Mouse (Mus musculus): ENCODE results near the gene Uxs1. TPM values are rescaled to one million over a fixed set of nuclear protein-coding genes. Genes with fewer than 3 reads are reported as not detected.

The Uxs1 gene
- total RNA-seq (2017), result 27.6 and 43.6 TPM in 2 replicates

GRCm38 (mm10) chr1:43827763-43828194 is at the start of gene Uxs1:
Gene Uxs1, minus strand, starts transcription at chr1:43827800.
- peak; percentile 91 to 93 for ATAC-seq (replicated peaks in 1 of 2; ENCODE audit: insufficient read depth in 1 of 2, low FRiP score in 2 of 2, low TSS enrichment in 1 of 2, low read depth in 1 of 2, poor library complexity in 2 of 2, severe bottlenecking in 2 of 2)

- ATAC-seq (replicated peaks in 1 of 2; ENCODE audit: insufficient read depth in 1 of 2, low FRiP score in 2 of 2, low TSS enrichment in 1 of 2, low read depth in 1 of 2, poor library complexity in 2 of 2, severe bottlenecking in 2 of 2), result no peak
These were observed 49.6 kb upstream of the Uxs1 start for GRCm38 (mm10) chr1:43877233-43877632.

- ATAC-seq (replicated peaks in 1 of 2; ENCODE audit: insufficient read depth in 1 of 2, low FRiP score in 2 of 2, low TSS enrichment in 1 of 2, low read depth in 1 of 2, poor library complexity in 2 of 2, severe bottlenecking in 2 of 2), result no peak
These were observed 43.5 kb upstream of the Uxs1 start for GRCm38 (mm10) chr1:43871116-43871515.

DNA sequence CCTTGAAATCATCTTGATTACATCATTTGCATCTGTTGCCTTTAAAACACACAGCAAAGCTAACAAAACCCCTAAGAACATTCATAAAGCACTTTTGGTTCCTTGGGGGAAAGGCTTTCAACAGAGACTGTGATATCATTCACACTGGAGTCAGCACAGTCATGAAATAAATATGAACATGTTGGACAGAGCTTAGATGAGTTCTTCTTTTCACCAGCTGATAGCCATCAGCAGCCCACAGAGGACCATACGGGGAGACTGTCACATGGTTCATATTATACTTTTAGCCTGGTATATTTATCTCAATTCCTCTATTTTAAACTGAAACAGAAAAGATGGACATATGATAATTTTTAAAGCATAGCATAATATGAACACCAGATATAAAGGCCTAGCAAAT is 40.9 kb upstream of the Uxs1 start:
- no peak for ATAC-seq (replicated peaks in 1 of 2; ENCODE audit: insufficient read depth in 1 of 2, low FRiP score in 2 of 2, low TSS enrichment in 1 of 2, low read depth in 1 of 2, poor library complexity in 2 of 2, severe bottlenecking in 2 of 2)

DNA sequence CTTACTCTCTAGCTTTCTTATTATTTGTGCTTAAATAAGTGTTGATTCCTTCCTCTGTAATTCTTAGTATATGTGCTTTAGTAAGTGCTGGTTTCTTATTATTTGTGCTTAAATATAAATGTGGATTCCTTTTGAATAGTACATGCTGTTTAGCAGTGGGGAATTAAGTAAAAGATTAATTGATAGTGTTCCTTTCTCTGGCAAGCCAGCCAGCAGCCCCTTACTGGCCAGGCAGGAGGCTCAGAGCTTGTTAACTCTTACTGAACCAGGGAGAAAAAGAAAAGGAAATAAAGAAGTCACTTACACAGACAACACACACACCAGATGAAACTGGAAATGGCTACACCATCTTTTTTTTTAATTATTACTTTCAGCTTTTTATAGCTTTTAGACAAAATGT is 37.2 kb upstream of the Uxs1 start:
- no peak for ATAC-seq (replicated peaks in 1 of 2; ENCODE audit: insufficient read depth in 1 of 2, low FRiP score in 2 of 2, low TSS enrichment in 1 of 2, low read depth in 1 of 2, poor library complexity in 2 of 2, severe bottlenecking in 2 of 2)

GRCm38 (mm10) chr1:43862614-43863013 is 35.0 kb upstream of the Uxs1 start:
- no peak for ATAC-seq (replicated peaks in 1 of 2; ENCODE audit: insufficient read depth in 1 of 2, low FRiP score in 2 of 2, low TSS enrichment in 1 of 2, low read depth in 1 of 2, poor library complexity in 2 of 2, severe bottlenecking in 2 of 2)

DNA sequence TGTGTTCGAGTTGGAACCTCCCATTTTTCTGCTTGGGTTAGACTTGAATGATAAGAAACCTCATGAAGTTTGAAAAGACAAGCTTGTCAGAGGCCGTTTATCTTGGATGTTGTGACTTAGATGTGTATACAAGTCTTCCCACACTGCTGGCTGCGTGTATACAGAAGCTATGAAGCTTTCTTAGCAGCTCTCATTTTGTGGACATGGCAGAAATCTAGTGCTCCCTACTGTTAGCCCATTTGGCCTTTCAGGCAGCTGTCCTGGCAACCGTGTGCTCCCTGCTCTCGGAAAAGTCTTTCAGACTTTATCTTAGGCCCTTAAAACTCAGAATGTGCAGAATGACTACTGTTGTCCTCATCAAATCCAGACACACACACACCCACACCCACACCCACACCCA is 31.4 kb upstream of the Uxs1 start:
- ATAC-seq (replicated peaks in 1 of 2; ENCODE audit: insufficient read depth in 1 of 2, low FRiP score in 2 of 2, low TSS enrichment in 1 of 2, low read depth in 1 of 2, poor library complexity in 2 of 2, severe bottlenecking in 2 of 2), result no peak

DNA sequence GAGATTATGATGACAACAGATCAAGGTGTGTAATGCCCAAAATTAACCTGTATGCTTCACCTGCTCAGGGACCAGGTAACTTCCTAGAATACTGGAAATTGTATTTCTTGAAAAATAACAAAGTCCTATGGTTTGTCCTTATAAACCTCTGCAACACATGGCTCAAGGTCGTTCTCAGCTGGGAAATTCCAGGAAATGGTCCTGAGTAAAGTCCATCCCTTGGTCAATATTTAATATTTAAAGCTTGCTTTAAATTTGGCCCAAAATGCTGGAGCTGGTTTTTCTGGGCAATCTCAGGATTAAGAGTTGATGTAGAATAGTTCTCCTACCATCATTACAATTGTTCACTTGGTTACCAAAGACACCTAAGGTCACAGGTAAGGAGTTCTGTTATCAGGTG is 30.1 kb upstream of the Uxs1 start:
- no peak for ATAC-seq (replicated peaks in 1 of 2; ENCODE audit: insufficient read depth in 1 of 2, low FRiP score in 2 of 2, low TSS enrichment in 1 of 2, low read depth in 1 of 2, poor library complexity in 2 of 2, severe bottlenecking in 2 of 2)

DNA sequence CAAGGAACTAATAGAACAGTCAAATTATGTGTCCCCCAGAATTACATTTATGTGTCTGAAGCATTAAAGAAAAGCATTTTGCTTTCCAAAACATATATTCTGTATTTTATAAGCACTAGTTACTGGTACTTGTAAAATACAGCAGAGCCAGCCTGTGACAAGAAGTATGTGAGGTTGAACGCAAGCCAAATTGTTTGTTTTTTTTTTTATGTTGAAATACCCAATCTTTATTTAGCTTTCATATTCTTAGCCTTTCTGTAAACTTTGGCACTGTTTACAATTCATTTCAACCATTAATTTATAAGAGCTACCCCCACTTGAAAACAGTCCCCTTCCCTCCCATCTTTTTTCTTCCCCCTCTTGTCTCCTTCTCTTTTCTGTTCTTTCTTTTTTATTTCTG is 28.0 kb upstream of the Uxs1 start:
- no peak for ATAC-seq (replicated peaks in 1 of 2; ENCODE audit: insufficient read depth in 1 of 2, low FRiP score in 2 of 2, low TSS enrichment in 1 of 2, low read depth in 1 of 2, poor library complexity in 2 of 2, severe bottlenecking in 2 of 2)

DNA sequence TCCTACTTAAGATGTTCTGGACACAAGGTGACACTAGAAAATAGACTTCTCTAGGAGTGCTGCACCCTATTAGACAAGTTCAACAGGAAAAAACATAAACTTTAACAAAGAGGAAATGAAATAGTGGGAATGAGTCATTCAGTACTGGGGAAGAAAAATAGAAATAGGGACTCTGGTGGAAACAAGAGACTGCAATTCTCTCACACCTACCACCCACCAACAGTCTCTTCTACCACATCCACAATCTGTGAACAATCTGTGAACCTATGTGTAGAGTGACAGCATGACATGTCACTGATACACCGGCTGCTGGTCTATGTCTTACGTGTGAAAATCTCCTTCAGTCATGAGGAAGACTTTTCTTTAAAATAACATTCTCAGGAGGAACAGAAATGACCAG is 15.8 kb upstream of the Uxs1 start:
- ATAC-seq (replicated peaks in 1 of 2; ENCODE audit: insufficient read depth in 1 of 2, low FRiP score in 2 of 2, low TSS enrichment in 1 of 2, low read depth in 1 of 2, poor library complexity in 2 of 2, severe bottlenecking in 2 of 2), result no peak

DNA sequence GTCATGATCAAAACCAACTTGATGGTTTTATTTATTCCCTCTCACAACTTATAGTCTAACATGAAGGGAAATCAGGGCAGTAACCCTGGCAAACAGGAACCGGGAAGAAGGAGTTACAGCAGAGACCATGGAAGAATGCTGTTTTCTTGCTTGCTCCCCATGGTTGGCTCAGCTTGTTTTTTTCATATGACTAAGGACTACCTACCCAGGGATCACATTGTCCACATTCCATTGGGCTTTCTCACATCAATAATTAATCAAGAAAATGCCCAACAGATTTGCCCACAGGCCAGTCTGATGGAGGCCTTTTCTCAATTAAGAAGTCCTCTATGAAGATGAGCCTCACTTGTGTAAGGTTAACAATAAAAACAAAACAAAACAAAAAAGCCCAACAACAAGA is 9.6 kb upstream of the Uxs1 start:
- ATAC-seq (replicated peaks in 1 of 2; ENCODE audit: insufficient read depth in 1 of 2, low FRiP score in 2 of 2, low TSS enrichment in 1 of 2, low read depth in 1 of 2, poor library complexity in 2 of 2, severe bottlenecking in 2 of 2), result no peak

GRCm38 (mm10) chr1:43830096-43830495 is 2.5 kb upstream of the Uxs1 start:
- no peak for ATAC-seq (replicated peaks in 1 of 2; ENCODE audit: insufficient read depth in 1 of 2, low FRiP score in 2 of 2, low TSS enrichment in 1 of 2, low read depth in 1 of 2, poor library complexity in 2 of 2, severe bottlenecking in 2 of 2)

GRCm38 (mm10) chr1:43827002-43827762 is 418 bp downstream of the Uxs1 start:
- ATAC-seq (replicated peaks in 1 of 2; ENCODE audit: insufficient read depth in 1 of 2, low FRiP score in 2 of 2, low TSS enrichment in 1 of 2, low read depth in 1 of 2, poor library complexity in 2 of 2, severe bottlenecking in 2 of 2), result peak; percentile 43 to 58

DNA sequence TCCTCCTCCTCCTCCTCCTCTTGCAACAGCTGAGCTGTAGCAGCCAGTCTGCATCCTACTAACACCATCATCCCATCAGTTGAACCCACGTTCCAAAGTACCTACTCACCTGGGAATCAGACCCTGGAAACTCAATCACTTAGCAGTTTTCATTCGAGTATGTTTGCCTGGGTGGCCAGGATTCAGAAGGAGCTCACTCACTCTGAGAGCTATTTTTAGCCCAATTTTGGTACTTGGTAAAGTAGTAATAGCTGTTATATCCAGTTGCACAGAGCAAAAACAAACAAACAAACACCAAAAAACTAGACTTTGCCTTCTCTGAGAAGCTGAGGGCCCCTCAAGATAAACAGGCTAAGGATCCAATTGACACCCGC is 985 bp downstream of the Uxs1 start:
- ATAC-seq (replicated peaks in 1 of 2; ENCODE audit: insufficient read depth in 1 of 2, low FRiP score in 2 of 2, low TSS enrichment in 1 of 2, low read depth in 1 of 2, poor library complexity in 2 of 2, severe bottlenecking in 2 of 2), result no peak

GRCm38 (mm10) chr1:43823406-43823805 is 4.2 kb downstream of the Uxs1 start:
- ATAC-seq (replicated peaks in 1 of 2; ENCODE audit: insufficient read depth in 1 of 2, low FRiP score in 2 of 2, low TSS enrichment in 1 of 2, low read depth in 1 of 2, poor library complexity in 2 of 2, severe bottlenecking in 2 of 2), result no peak

DNA sequence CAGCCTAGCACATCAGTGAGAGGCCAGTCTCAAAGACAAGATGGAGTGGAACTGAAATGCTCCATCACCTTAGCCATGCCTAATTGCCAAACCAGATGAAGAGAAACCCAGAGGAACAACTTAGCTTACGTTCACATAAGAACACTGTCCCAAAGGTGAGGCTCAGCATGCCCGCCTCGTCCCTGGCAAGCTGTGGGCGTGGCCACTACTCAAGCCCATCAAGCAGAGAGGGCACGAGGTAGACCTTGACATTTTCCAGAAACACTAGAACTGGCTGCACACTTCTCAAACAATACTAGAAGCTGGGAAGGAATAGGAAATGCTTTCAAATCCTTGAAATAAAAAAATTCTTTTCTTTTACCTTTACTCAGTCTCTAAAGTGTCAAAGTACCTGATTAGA is 5.0 kb downstream of the Uxs1 start:
- no peak for ATAC-seq (replicated peaks in 1 of 2; ENCODE audit: insufficient read depth in 1 of 2, low FRiP score in 2 of 2, low TSS enrichment in 1 of 2, low read depth in 1 of 2, poor library complexity in 2 of 2, severe bottlenecking in 2 of 2)

- ATAC-seq (replicated peaks in 1 of 2; ENCODE audit: insufficient read depth in 1 of 2, low FRiP score in 2 of 2, low TSS enrichment in 1 of 2, low read depth in 1 of 2, poor library complexity in 2 of 2, severe bottlenecking in 2 of 2), result no peak
These were observed 5.8 kb downstream of the Uxs1 start for GRCm38 (mm10) chr1:43821804-43822203.

GRCm38 (mm10) chr1:43820571-43820970 is 7.0 kb downstream of the Uxs1 start:
- no peak for ATAC-seq (replicated peaks in 1 of 2; ENCODE audit: insufficient read depth in 1 of 2, low FRiP score in 2 of 2, low TSS enrichment in 1 of 2, low read depth in 1 of 2, poor library complexity in 2 of 2, severe bottlenecking in 2 of 2)

GRCm38 (mm10) chr1:43819091-43819490 is 8.5 kb downstream of the Uxs1 start:
- ATAC-seq (replicated peaks in 1 of 2; ENCODE audit: insufficient read depth in 1 of 2, low FRiP score in 2 of 2, low TSS enrichment in 1 of 2, low read depth in 1 of 2, poor library complexity in 2 of 2, severe bottlenecking in 2 of 2), result no peak
